22 mouse cellular contexts compared by ENCODE assay signal in the genomic region with DNA sequence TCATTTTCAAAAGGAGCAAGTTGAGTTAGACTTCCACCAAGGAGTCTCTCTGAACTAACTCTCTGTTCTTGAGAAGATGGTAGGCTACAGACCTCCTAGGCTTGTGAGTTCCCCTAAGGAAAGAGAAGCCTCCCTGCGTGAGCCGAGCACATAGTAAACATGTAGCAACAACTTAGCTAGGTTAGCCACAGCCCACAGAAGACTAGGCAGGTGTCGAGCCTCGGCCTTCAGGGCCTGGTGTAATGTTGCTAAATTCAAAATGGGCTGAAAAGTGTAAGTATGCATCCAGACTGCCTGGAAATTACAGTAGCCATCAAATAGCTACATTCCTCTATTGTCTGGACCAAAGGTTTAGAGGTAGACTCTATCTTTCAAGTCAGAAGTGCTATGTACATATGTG.
DNase-seq lines count a peak whose midpoint lies in the region; ATAC-seq and TF ChIP-seq lines count a peak whose summit lies in the region.
"Had no signal": no experiment of that assay in that cellular context is flagged by ENCODE, and none has a peak within 500 bp of the region (broad histone marks: within the 10 kb centered on the region; RNA-seq: fewer than 3 reads in every experiment).

No protein-coding gene starts in this region.

- TF ChIP-seq POLR2A in bone marrow macrophage, adult 2 months (IDR thresholded peaks at IDR 0.05; ENCODE audit: borderline replicate concordance, low read depth, low read length) = no peak

- no peaks in the 10 kb centered on the region for H3K9me3 ChIP-seq in midbrain, embryonic 10.5 days (replicated peaks)
- H3K9me3 ChIP-seq: embryonic facial prominence, embryonic 12.5 days; heart, embryonic 10.5 days; hindbrain, embryonic 15.5 days; intestine, embryonic 15.5 days; liver, embryonic 12.5 days had no signal

- peak overlapping the region; percentile 91 for H3K27ac ChIP-seq in bone marrow macrophage, adult 2 months (ENCODE audit: insufficient read depth, low read depth, low read length)
- H3K27ac ChIP-seq in midbrain, embryonic 10.5 days (replicated peaks) = no peak overlapping the region
- H3K27ac ChIP-seq: embryonic facial prominence, embryonic 12.5 days; heart, embryonic 10.5 days; hindbrain, embryonic 15.5 days; intestine, embryonic 15.5 days; layer of hippocampus, adult 2 months; liver, embryonic 12.5 days had no signal

- H3K4me1 ChIP-seq in bone marrow macrophage, adult 2 months (ENCODE audit: control insufficient read depth, insufficient read depth, low read length) = peaks cover 45% of the 10 kb centered on the region
- H3K4me1 ChIP-seq in midbrain, embryonic 10.5 days = no peaks in the 10 kb centered on the region
- H3K4me1 ChIP-seq: embryonic facial prominence, embryonic 12.5 days; heart, embryonic 10.5 days; hindbrain, embryonic 15.5 days; intestine, embryonic 15.5 days; liver, embryonic 12.5 days had no signal

- WGBS in midbrain, embryonic 10.5 days = 90% methylated on average over 4 of the region's 4 CpGs

- TF ChIP-seq CTCF in bone marrow macrophage, adult 2 months (IDR thresholded peaks at IDR 0.05; ENCODE audit: low read depth, low read length) = no peak

- peak overlapping the region; percentile 18; the same call in 1 of the 2 replicates for H3K4me3 ChIP-seq in bone marrow macrophage, adult 2 months (ENCODE audit: insufficient read depth, low read length)
- no peak overlapping the region for H3K4me3 ChIP-seq in midbrain, embryonic 10.5 days
- H3K4me3 ChIP-seq: embryonic facial prominence, embryonic 12.5 days; heart, embryonic 10.5 days; hindbrain, embryonic 15.5 days; intestine, embryonic 15.5 days; layer of hippocampus, adult 2 months; liver, embryonic 12.5 days had no signal

- H3K36me3 ChIP-seq in midbrain, embryonic 10.5 days = no peaks in the 10 kb centered on the region
- H3K36me3 ChIP-seq: embryonic facial prominence, embryonic 12.5 days; heart, embryonic 10.5 days; hindbrain, embryonic 15.5 days; intestine, embryonic 15.5 days; liver, embryonic 12.5 days had no signal

- peak; percentile 35 for DNase-seq in testis, postnatal 14 days (ENCODE audit: low spot score)
- DNase-seq in testis, postnatal 10 days (ENCODE audit: low spot score) = no peak
- peak; percentile 66 for DNase-seq in naive thymus-derived CD4-positive, alpha-beta T cell, adult 2 months (ENCODE audit: low read depth)
- no peak for DNase-seq in gastrocnemius, postnatal 25 days
- no peak for DNase-seq in midbrain, embryonic 10.5 days (ENCODE audit: low spot score)
- DNase-seq: adrenal gland, postnatal 36 days; B cell, adult 2 months; cerebellum, adult 11-12 months; cerebellum, postnatal 14 days; forebrain, postnatal 0 days; gastrocnemius, postnatal 36 days; kidney, adult 9 months; kidney, postnatal 14 days; lung, embryonic 14.5 days had no signal

- peak; percentile 6 for ATAC-seq in CD4-positive, CD25-positive, alpha-beta regulatory T cell, adult 4 months
- ATAC-seq: forebrain, postnatal 0 days; intestine, embryonic 15.5 days; liver, embryonic 12.5 days had no signal

- no peaks in the 10 kb centered on the region for H3K27me3 ChIP-seq in midbrain, embryonic 10.5 days (ENCODE audit: low read depth, poor library complexity, severe bottlenecking)
- H3K27me3 ChIP-seq: embryonic facial prominence, embryonic 12.5 days; hindbrain, embryonic 15.5 days; intestine, embryonic 15.5 days; liver, embryonic 12.5 days had no signal

Comparison
In these comparisons a context has a peak if more than half of its experiments do, and no peak if none do; other contexts are left out.
1. DNase-seq: peak in testis, postnatal 14 days (single experiment) and naive thymus-derived CD4-positive, alpha-beta T cell, adult 2 months (single experiment); none in testis, postnatal 10 days (single experiment), gastrocnemius, postnatal 25 days (single experiment) and midbrain, embryonic 10.5 days (single experiment).